Mouse (Mus musculus) G1E (cell line): ENCODE measurements at regions not wholly inside any gene's neighbourhood (a gene's known extent, or its start where the extent isn't known, plus 50 kb on each side); places are given as distances from the start of the nearest gene placed in this dataset.

Experiments
- CTCF ChIP-seq: IDR thresholded peaks from 2 replicates; pipeline ENCODE4 v1.5.1; 2012; ENCODE audit warnings: low read depth, low read length, inconsistent platforms, mixed read lengths
- GATA1 ChIP-seq: IDR thresholded peaks from 2 replicates; pipeline ENCODE4 v1.6.1; 2012; ENCODE audit warnings: borderline replicate concordance, low read length, inconsistent platforms, mixed read lengths
- TAL1 ChIP-seq: conservative IDR thresholded peaks from 2 replicates; pipeline ENCODE4 v1.6.1; 2012; ENCODE audit warnings: low read depth, low read length, inconsistent platforms, mixed read lengths

- TF ChIP-seq CTCF (no peak), GATA1 (no peak), TAL1 (no peak)
Measured at GRCm38 (mm10) chr6:99954832-99955830, 228.9 kb upstream of the Prok2 start.
